Mouse (Mus musculus) ES-E14 (cell line): Measurements from ENCODE around the gene Zcchc7.

ENCODE experiments used
- CHD2 ChIP-seq: IDR thresholded peaks from 2 replicates; pipeline ENCODE4 v1.6.1; 2014; ENCODE audit warnings: mild to moderate bottlenecking, low read depth, low read length, inconsistent platforms
- HCFC1 ChIP-seq: IDR thresholded peaks from 2 replicates; pipeline ENCODE4 v1.6.1; 2012; ENCODE audit warnings: low read length, inconsistent platforms, borderline replicate concordance; ENCODE audit not compliant: insufficient read depth
- ZC3H11A ChIP-seq: IDR thresholded peaks from 2 replicates; pipeline ENCODE4 v1.6.1; 2012; ENCODE audit warnings: low read depth, mild to moderate bottlenecking, inconsistent platforms, low read length, borderline replicate concordance

GRCm38 (mm10) chr4:44891344-44891743, 135.7 kb downstream of the Zcchc7 start:
- TF ChIP-seq HCFC1 (no peak), ZC3H11A (no peak), CHD2 (no peak)
